Mouse (Mus musculus): ENCODE results near the gene Map1s. TPM values are rescaled to one million over a fixed set of nuclear protein-coding genes. Genes with fewer than 3 reads are reported as not detected.

Map1s gene
- polyA plus RNA-seq, 1 experiment from 2014 or later, result 67.7 TPM

- H3K9ac ChIP-seq (replicated peaks; ENCODE audit: low read depth, low read length), result no peak overlapping the region
- H3K27me3 ChIP-seq (replicated peaks; ENCODE audit: control insufficient read depth, insufficient read depth, low read length), result no peaks in the 10 kb centered on the region
- H3K4me3 ChIP-seq (replicated peaks; ENCODE audit: low read length), result no peak overlapping the region
- H3K9me3 ChIP-seq (ENCODE audit: control insufficient read depth, low read length), result no peaks in the 10 kb centered on the region
- H3K4me2 ChIP-seq (ENCODE audit: low read length), result no peak overlapping the region
- ATAC-seq, result no peak
- WGBS, result 84% methylated on average over 6 of the region's 6 CpGs
- H3K36me3 ChIP-seq (ENCODE audit: control insufficient read depth, insufficient read depth), result no peaks in the 10 kb centered on the region
- no peak overlapping the region for H3K27ac ChIP-seq (ENCODE audit: low read length)
- H3K4me1 ChIP-seq (replicated peaks; ENCODE audit: control insufficient read depth, insufficient read depth, low read length), result no peaks in the 10 kb centered on the region
Measured at GRCm38 (mm10) chr8:70937200-70937599, 31.5 kb downstream of the Map1s start.

DNA sequence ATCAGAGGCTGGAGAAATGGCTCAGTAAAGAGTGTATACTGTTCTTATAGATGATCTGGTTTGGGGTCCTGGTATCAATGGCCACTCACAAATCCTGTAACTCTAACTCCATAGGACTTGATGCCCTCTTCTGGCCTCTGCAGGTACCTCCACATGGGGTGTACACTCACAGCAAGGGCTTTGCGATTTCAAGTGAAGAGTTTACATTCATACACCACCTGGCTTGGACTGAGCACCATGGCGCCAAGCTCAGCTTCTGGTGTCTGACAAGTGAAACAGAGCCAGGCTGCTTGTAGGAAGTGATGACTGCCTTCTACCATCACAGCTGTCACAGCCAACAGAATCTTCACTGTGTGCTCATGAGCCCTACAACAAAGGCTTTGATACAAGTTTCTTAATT, 35.7 kb downstream of the Map1s start:
- WGBS, result 56% methylated on average over 2 of the region's 2 CpGs
- no peak overlapping the region for H3K4me2 ChIP-seq (ENCODE audit: low read length)
- H3K36me3 ChIP-seq (ENCODE audit: control insufficient read depth, insufficient read depth), result no peaks in the 10 kb centered on the region
- no peaks in the 10 kb centered on the region for H3K4me1 ChIP-seq (replicated peaks; ENCODE audit: control insufficient read depth, insufficient read depth, low read length)
- no peaks in the 10 kb centered on the region for H3K27me3 ChIP-seq (replicated peaks; ENCODE audit: control insufficient read depth, insufficient read depth, low read length)
- no peaks in the 10 kb centered on the region for H3K9me3 ChIP-seq (ENCODE audit: control insufficient read depth, low read length)
- H3K4me3 ChIP-seq (replicated peaks; ENCODE audit: low read length), result no peak overlapping the region
- ATAC-seq, result no peak
- no peak overlapping the region for H3K27ac ChIP-seq (ENCODE audit: low read length)
- no peak overlapping the region for H3K9ac ChIP-seq (replicated peaks; ENCODE audit: low read depth, low read length)

DNA sequence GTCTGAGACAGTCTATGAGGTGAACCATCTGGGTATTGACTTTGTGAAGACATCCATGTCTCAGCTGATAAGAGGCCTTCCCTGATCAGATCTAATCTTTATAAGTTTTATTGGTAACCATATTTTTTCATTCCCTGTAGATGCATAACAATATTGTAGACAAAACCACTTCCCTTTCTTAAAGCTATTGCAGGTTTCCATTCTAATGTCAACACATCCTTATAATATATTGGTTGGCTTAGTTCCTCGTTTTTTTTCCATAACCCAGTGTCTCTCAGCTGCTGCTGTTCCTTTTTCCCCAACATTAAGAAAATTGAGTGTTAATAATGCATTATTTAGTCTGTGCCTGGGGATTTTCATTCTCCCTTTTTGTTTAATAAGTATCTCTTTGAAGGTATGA, 37.5 kb downstream of the Map1s start:
- no peak for ATAC-seq
- WGBS, result 38% methylated on average over 1 of the region's 1 CpGs

DNA sequence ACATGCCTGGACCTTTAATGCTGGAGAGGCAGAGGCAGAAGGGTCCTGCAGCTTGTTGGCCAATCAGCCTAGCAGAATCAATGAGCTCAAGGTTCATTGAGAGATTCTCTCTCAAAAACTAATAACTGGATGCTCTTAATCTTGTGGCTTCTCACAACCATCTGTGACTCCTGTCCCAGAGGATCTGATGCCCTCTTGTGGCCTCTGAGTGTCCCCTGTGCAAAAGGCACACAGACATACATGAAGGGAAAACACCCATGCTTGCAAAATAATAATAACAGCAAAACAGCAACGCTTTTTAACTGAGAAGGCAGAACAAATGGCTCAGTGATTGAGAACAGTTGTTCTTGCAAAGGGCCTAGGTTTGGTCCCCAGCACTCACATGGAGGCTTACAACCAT, 44.1 kb downstream of the Map1s start:
- ATAC-seq, result no peak
- WGBS, result 71% methylated on average over 1 of the region's 1 CpGs
- H3K9ac ChIP-seq (replicated peaks; ENCODE audit: low read depth, low read length), result no peak overlapping the region
- no peaks in the 10 kb centered on the region for H3K27me3 ChIP-seq (replicated peaks; ENCODE audit: control insufficient read depth, insufficient read depth, low read length)
- no peaks in the 10 kb centered on the region for H3K9me3 ChIP-seq (ENCODE audit: control insufficient read depth, low read length)
- no peak overlapping the region for H3K4me3 ChIP-seq (replicated peaks; ENCODE audit: low read length)
- H3K4me1 ChIP-seq (replicated peaks; ENCODE audit: control insufficient read depth, insufficient read depth, low read length), result no peaks in the 10 kb centered on the region
- H3K36me3 ChIP-seq (ENCODE audit: control insufficient read depth, insufficient read depth), result no peaks in the 10 kb centered on the region
- H3K27ac ChIP-seq (ENCODE audit: low read length), result no peak overlapping the region
- no peak overlapping the region for H3K4me2 ChIP-seq (ENCODE audit: low read length)

More for the DNA sequence above, 37.5 kb downstream of the Map1s start:
- no peaks in the 10 kb centered on the region for H3K4me1 ChIP-seq (replicated peaks; ENCODE audit: control insufficient read depth, insufficient read depth, low read length)
- no peaks in the 10 kb centered on the region for H3K36me3 ChIP-seq (ENCODE audit: control insufficient read depth, insufficient read depth)
- H3K27ac ChIP-seq (ENCODE audit: low read length), result no peak overlapping the region
- no peak overlapping the region for H3K4me2 ChIP-seq (ENCODE audit: low read length)
- no peak overlapping the region for H3K4me3 ChIP-seq (replicated peaks; ENCODE audit: low read length)
- H3K9ac ChIP-seq (replicated peaks; ENCODE audit: low read depth, low read length), result no peak overlapping the region
- H3K27me3 ChIP-seq (replicated peaks; ENCODE audit: control insufficient read depth, insufficient read depth, low read length), result no peaks in the 10 kb centered on the region
- H3K9me3 ChIP-seq (ENCODE audit: control insufficient read depth, low read length), result no peaks in the 10 kb centered on the region

DNA sequence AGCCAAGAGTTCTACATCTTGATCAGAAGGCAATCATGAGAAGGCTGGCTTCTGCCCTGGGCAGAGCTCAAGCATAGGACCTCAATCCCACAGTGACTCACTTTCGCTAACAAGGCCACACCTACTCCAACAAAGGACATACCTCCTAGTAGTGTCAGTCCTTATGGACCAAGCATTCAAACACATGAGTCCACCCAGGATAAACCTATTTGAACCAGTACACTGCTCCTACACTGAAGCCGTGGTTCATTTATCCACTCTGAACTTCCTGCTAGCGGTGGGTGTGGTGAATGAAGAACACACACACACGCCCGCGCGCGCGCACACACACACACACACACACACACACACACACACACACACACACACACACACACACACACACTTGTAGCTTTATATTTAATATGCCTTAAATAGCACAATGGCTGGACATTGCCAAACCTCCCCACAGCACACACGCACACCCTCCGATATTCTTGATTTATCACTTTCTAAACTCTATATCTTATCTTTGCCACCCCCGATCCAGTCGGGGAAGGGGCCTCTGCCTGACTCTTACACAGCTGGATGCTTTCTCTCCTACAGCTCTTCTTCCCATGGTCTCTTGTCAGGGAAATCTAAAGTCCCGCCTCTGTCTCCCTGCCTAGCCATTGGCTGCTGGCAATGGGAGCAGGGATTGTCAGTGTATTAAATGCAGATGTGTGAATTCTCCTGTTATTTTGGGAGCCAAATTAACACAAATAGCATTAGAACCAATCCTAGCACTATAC, 55.2 kb downstream of the Map1s start:
- H3K4me2 ChIP-seq (ENCODE audit: low read length), result no peak overlapping the region
- no peak for ATAC-seq
- H3K4me1 ChIP-seq (replicated peaks; ENCODE audit: control insufficient read depth, insufficient read depth, low read length), result no peaks in the 10 kb centered on the region
- no peak overlapping the region for H3K9ac ChIP-seq (replicated peaks; ENCODE audit: low read depth, low read length)
- no peaks in the 10 kb centered on the region for H3K27me3 ChIP-seq (replicated peaks; ENCODE audit: control insufficient read depth, insufficient read depth, low read length)
- H3K27ac ChIP-seq (ENCODE audit: low read length), result no peak overlapping the region
- H3K4me3 ChIP-seq (replicated peaks; ENCODE audit: low read length), result no peak overlapping the region
- WGBS, result 79% methylated on average over 14 of the region's 14 CpGs
- no peaks in the 10 kb centered on the region for H3K9me3 ChIP-seq (ENCODE audit: control insufficient read depth, low read length)
- no peaks in the 10 kb centered on the region for H3K36me3 ChIP-seq (ENCODE audit: control insufficient read depth, insufficient read depth)

DNA sequence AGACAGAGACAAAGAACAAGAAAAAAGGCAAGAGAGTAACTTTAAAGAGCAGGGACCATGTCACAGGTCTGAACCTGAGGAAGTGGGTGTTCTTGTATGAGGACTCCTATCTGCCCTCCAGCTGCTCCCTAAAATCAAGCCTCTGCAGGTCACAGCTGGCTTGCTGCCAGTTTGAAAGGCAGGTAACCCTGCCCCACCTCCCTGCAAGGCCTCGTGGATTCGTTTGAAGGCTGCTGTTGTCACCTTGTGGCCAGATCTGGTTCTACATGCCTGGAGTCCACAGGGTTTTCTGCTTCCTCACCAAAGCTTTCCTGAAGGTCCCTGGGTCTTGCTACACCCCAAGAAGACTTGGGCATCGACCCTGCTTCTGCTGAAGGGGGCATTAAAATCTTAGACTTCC, 58.4 kb downstream of the Map1s start:
- no peak overlapping the region for H3K4me2 ChIP-seq (ENCODE audit: low read length)
- H3K4me3 ChIP-seq (replicated peaks; ENCODE audit: low read length), result no peak overlapping the region
- no peaks in the 10 kb centered on the region for H3K27me3 ChIP-seq (replicated peaks; ENCODE audit: control insufficient read depth, insufficient read depth, low read length)
- 3% methylated on average over 3 of the region's 3 CpGs for WGBS
- H3K9me3 ChIP-seq (ENCODE audit: control insufficient read depth, low read length), result no peaks in the 10 kb centered on the region
- no peak overlapping the region for H3K9ac ChIP-seq (replicated peaks; ENCODE audit: low read depth, low read length)
- ATAC-seq, result no peak
- no peaks in the 10 kb centered on the region for H3K4me1 ChIP-seq (replicated peaks; ENCODE audit: control insufficient read depth, insufficient read depth, low read length)
- H3K36me3 ChIP-seq (ENCODE audit: control insufficient read depth, insufficient read depth), result no peaks in the 10 kb centered on the region
- H3K27ac ChIP-seq (ENCODE audit: low read length), result no peak overlapping the region

DNA sequence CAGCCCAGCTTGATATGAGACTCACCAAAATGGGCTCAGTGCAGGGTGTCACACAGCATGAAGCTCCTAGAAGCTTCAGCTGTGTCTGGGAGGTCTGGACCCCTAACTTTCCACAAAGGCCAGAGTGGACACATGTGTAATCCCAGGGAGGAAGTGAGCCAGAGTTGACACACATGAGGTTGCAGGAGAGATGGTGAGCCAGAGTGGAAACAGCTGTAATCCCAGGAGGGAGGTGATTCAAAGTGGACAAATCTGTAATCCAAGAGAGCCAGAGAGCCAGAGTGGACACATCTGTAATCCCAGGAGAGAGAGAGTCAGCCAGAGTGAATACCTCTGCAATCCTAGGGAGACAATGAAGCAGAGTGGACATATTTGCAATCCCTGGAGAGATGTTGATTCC, 59.1 kb downstream of the Map1s start:
- ATAC-seq, result no peak
- H3K36me3 ChIP-seq (ENCODE audit: control insufficient read depth, insufficient read depth), result no peaks in the 10 kb centered on the region

More for the DNA sequence above, 59.1 kb downstream of the Map1s start:
- no peaks in the 10 kb centered on the region for H3K4me1 ChIP-seq (replicated peaks; ENCODE audit: control insufficient read depth, insufficient read depth, low read length)
- H3K4me2 ChIP-seq (ENCODE audit: low read length), result no peak overlapping the region
- no peak overlapping the region for H3K9ac ChIP-seq (replicated peaks; ENCODE audit: low read depth, low read length)
- H3K27me3 ChIP-seq (replicated peaks; ENCODE audit: control insufficient read depth, insufficient read depth, low read length), result no peaks in the 10 kb centered on the region
- H3K4me3 ChIP-seq (replicated peaks; ENCODE audit: low read length), result no peak overlapping the region
- no peak overlapping the region for H3K27ac ChIP-seq (ENCODE audit: low read length)
- no peaks in the 10 kb centered on the region for H3K9me3 ChIP-seq (ENCODE audit: control insufficient read depth, low read length)

MicroRNAs encoded within 50 kb of the gene (microRNA counts, 519-probe panel; counts per million panel counts)
- microRNA mmu-miR-1969, result not detected

Small RNA genes within 50 kb of the gene (microRNA-seq; reads per million reads assigned to microRNA genes)
- gene Mir1969 (9.1 reads per million, percentile 28 among the genes with 10 or more reads in this experiment), gene Mir7067 (1.0 reads per million)

Other genes with a start within 250 kb of the Map1s start
- gene Pgpep1, start 245.5 kb upstream of the Map1s start, polyA plus RNA-seq (2015; fragmentation: Nextera tagmentation; extraction: Ambion mirVana), result 60.3 and 65.7 TPM in 2 replicates
- 166 and 168 TPM in 2 replicates for gene Lsm4, start 232.7 kb upstream of the Map1s start, polyA plus RNA-seq (2015; fragmentation: Nextera tagmentation; extraction: Ambion mirVana)
- gene Jund, start 207.0 kb upstream of the Map1s start, polyA plus RNA-seq (2015; fragmentation: Nextera tagmentation; extraction: Ambion mirVana), result 54.6 and 57.7 TPM in 2 replicates
- gene Iqcn, start 202.5 kb upstream of the Map1s start, polyA plus RNA-seq (2015; fragmentation: Nextera tagmentation; extraction: Ambion mirVana), result 0.11 and 0.14 TPM in 2 replicates
- not detected in 2 replicates for gene Gm3336, start 187.4 kb upstream of the Map1s start, polyA plus RNA-seq (2015; fragmentation: Nextera tagmentation; extraction: Ambion mirVana)
- 0.12 and 0.54 TPM in 2 replicates for gene Pde4c, start 182.2 kb upstream of the Map1s start, polyA plus RNA-seq (2015; fragmentation: Nextera tagmentation; extraction: Ambion mirVana)
- gene Rab3a, start 151.3 kb upstream of the Map1s start, polyA plus RNA-seq (2015; fragmentation: Nextera tagmentation; extraction: Ambion mirVana), result 350 and 395 TPM in 2 replicates
- 49.3 and 49.8 TPM in 2 replicates for gene Mpv17l2, start 145.0 kb upstream of the Map1s start, polyA plus RNA-seq (2015; fragmentation: Nextera tagmentation; extraction: Ambion mirVana)
- gene Pik3r2, start 129.2 kb upstream of the Map1s start, polyA plus RNA-seq (2015; fragmentation: Nextera tagmentation; extraction: Ambion mirVana), result 145 and 149 TPM in 2 replicates
- gene Mast3, start 100.9 kb upstream of the Map1s start, polyA plus RNA-seq (2015; fragmentation: Nextera tagmentation; extraction: Ambion mirVana), result 22.5 and 30.8 TPM in 2 replicates
- 0.08 and 0.09 TPM in 2 replicates for gene Il12rb1, start 97.5 kb upstream of the Map1s start, polyA plus RNA-seq (2015; fragmentation: Nextera tagmentation; extraction: Ambion mirVana)
- gene Arrdc2, start 66.2 kb upstream of the Map1s start, polyA plus RNA-seq (2015; fragmentation: Nextera tagmentation; extraction: Ambion mirVana), result 7.4 and 8.3 TPM in 2 replicates
- gene Kcnn1, start 42.7 kb upstream of the Map1s start, polyA plus RNA-seq (2015; fragmentation: Nextera tagmentation; extraction: Ambion mirVana), result 11.2 and 13.4 TPM in 2 replicates
- gene Ccdc124, start 32.0 kb upstream of the Map1s start, polyA plus RNA-seq (2015; fragmentation: Nextera tagmentation; extraction: Ambion mirVana), result 152 and 167 TPM in 2 replicates
- gene Slc5a5, start 13.2 kb upstream of the Map1s start, polyA plus RNA-seq (2015; fragmentation: Nextera tagmentation; extraction: Ambion mirVana), result 1.6 and 1.9 TPM in 2 replicates
- 2,480 and 2,641 TPM in 2 replicates for gene Rpl18a, start 8.5 kb upstream of the Map1s start, polyA plus RNA-seq (2015; fragmentation: Nextera tagmentation; extraction: Ambion mirVana)

Data from forebrain, embryonic 16.5 days (tissue).